Mouse (Mus musculus) CH12.LX (cell line): ENCODE results near the gene Mbtps1. TPM values are rescaled to one million over a fixed set of nuclear protein-coding genes. Genes with fewer than 3 reads are reported as not detected.

Source experiments
- DNase-seq: peaks from one replicate; pipeline ENCODE4 v3.0.0-alpha.2; 2013; ENCODE audit errors: extremely low read depth
- H3K27ac ChIP-seq: 2 replicates; pipeline ENCODE4 v1.5.1; 2012; ENCODE audit warnings: low read depth, mild to moderate bottlenecking, control low read depth, moderate library complexity; ENCODE audit not compliant: insufficient read depth
- H3K27me3 ChIP-seq: replicated peaks from 2 replicates; pipeline ENCODE3; 2012; ENCODE audit warnings: inconsistent platforms
- H3K36me3 ChIP-seq, 2 experiments: replicated peaks in 1 of 2; 2 replicates each; pipeline versions ENCODE3 to v1.6.1; 2012; ENCODE audit warnings: inconsistent platforms in 1 of 2, low read length in 1 of 2, mild to moderate bottlenecking in 1 of 2, mixed read lengths in 1 of 2, moderate library complexity in 1 of 2; ENCODE audit not compliant: control insufficient read depth in 1 of 2, insufficient read depth in 1 of 2
- H3K4me1 ChIP-seq, 2 experiments: 2 replicates each; pipeline ENCODE4 v1.6.1; 2012; ENCODE audit warnings: inconsistent platforms in 1 of 2, moderate library complexity in 1 of 2; ENCODE audit not compliant: insufficient read depth in 2 of 2, control insufficient read depth in 1 of 2
- H3K4me2 ChIP-seq: 2 replicates; pipeline ENCODE4 v1.6.1; 2012; ENCODE audit warnings: low read depth, mild to moderate bottlenecking, control low read depth; ENCODE audit not compliant: poor library complexity, insufficient read depth, severe bottlenecking
- H3K4me3 ChIP-seq, 3 experiments: fragments of 150-350 bp in 1 of 3; sonication (generic) in 1 of 3; replicated peaks in 1 of 3; 2 replicates each; pipeline versions ENCODE3 to v1.5.1; 2011 to 2012; ENCODE audit warnings: low read depth in 2 of 3, low read length in 2 of 3, mild to moderate bottlenecking in 2 of 3, moderate library complexity in 2 of 3, control low read depth in 1 of 3, improper control_type of control experiment in 1 of 3, inconsistent platforms in 1 of 3, mixed read lengths in 1 of 3; ENCODE audit not compliant: poor library complexity in 1 of 3
- H3K79me2 ChIP-seq: replicated peaks from 2 replicates; pipeline ENCODE4 v1.6.1; 2012; ENCODE audit warnings: mild to moderate bottlenecking, moderate library complexity; ENCODE audit not compliant: control insufficient read depth, poor library complexity, insufficient read depth, severe bottlenecking; ENCODE audit errors: extremely low read depth
- H3K9ac ChIP-seq: 2 replicates; pipeline ENCODE4 v1.6.1; 2012; ENCODE audit warnings: low read depth, mild to moderate bottlenecking, control low read depth, moderate library complexity; ENCODE audit not compliant: insufficient read depth
- H3K9me3 ChIP-seq: replicated peaks from 2 replicates; pipeline ENCODE3; 2012; ENCODE audit warnings: low read length, inconsistent platforms, mixed read lengths
- CHD1 ChIP-seq: IDR thresholded peaks from 2 replicates; pipeline ENCODE4 v1.6.1; 2012; ENCODE audit warnings: low read depth, low read length, improper control_type of control experiment, inconsistent platforms
- CTCF ChIP-seq, 2 experiments: IDR thresholded peaks in 1 of 2; conservative IDR thresholded peaks in 1 of 2; 2 replicates each; pipeline ENCODE4 v1.5.1; 2011 to 2012; ENCODE audit warnings: low read depth in 2 of 2, low read length in 2 of 2, improper control_type of control experiment in 1 of 2, inconsistent platforms in 1 of 2, mild to moderate bottlenecking in 1 of 2, moderate library complexity in 1 of 2
- ELF1 ChIP-seq: IDR thresholded peaks from 2 replicates; pipeline ENCODE4 v1.6.1; 2014; ENCODE audit warnings: low read depth, mild to moderate bottlenecking, inconsistent platforms, low read length, improper control_type of control experiment
- EP300 ChIP-seq: IDR thresholded peaks from 2 replicates; pipeline ENCODE4 v1.6.1; 2011; ENCODE audit warnings: low read length, improper control_type of control experiment
- ETS1 ChIP-seq: conservative IDR thresholded peaks from 2 replicates; pipeline ENCODE4 v1.6.1; 2012; ENCODE audit warnings: low read depth, mild to moderate bottlenecking, inconsistent platforms, low read length, improper control_type of control experiment, moderate library complexity
- JUND ChIP-seq: conservative IDR thresholded peaks from 2 replicates; pipeline ENCODE4 v1.6.1; 2011; ENCODE audit warnings: low read depth, low read length, improper control_type of control experiment
- MEF2A ChIP-seq: IDR thresholded peaks from 2 replicates; pipeline ENCODE4 v1.6.1; 2014; ENCODE audit warnings: low read depth, mild to moderate bottlenecking, inconsistent platforms, low read length, improper control_type of control experiment, borderline replicate concordance
- MXI1 ChIP-seq: IDR thresholded peaks from 2 replicates; pipeline ENCODE4 v1.6.1; 2011; ENCODE audit warnings: mild to moderate bottlenecking, low read depth, low read length, improper control_type of control experiment
- NELFE ChIP-seq: IDR thresholded peaks from 2 replicates; pipeline ENCODE4 v1.6.1; 2011; ENCODE audit warnings: low read depth, low read length, improper control_type of control experiment
- PAX5 ChIP-seq: IDR thresholded peaks from 2 replicates; pipeline ENCODE4 v1.6.1; 2012; ENCODE audit warnings: low read length, inconsistent platforms, mixed read lengths
- RAD21 ChIP-seq: IDR thresholded peaks from 2 replicates; pipeline ENCODE4 v1.6.1; 2011; ENCODE audit warnings: low read depth, mild to moderate bottlenecking, low read length, improper control_type of control experiment, moderate library complexity
- SMC3 ChIP-seq: IDR thresholded peaks from 2 replicates; pipeline ENCODE4 v1.6.1; 2011; ENCODE audit warnings: low read depth, low read length, improper control_type of control experiment
- TBP ChIP-seq: conservative IDR thresholded peaks from 2 replicates; pipeline ENCODE4 v1.6.1; 2011; ENCODE audit warnings: low read depth, low read length, improper control_type of control experiment
- ZMIZ1 ChIP-seq: IDR thresholded peaks from 2 replicates; pipeline ENCODE4 v1.6.1; 2012; ENCODE audit warnings: low read depth, mild to moderate bottlenecking, inconsistent platforms, low read length, improper control_type of control experiment
- dilution Hi-C: fragments of 300-500 bp; cut with MboI; formaldehyde crosslinking; loops from 2 replicates; pipeline ENCODE4 v1.14.3; 2020; ENCODE audit warnings: low sequenced_read_pairs; ENCODE audit not compliant: extremely low pct_unique_long_range_greater_than_20kb, extremely low pct_ligation_motif_present
- in situ Hi-C: fragments of 300-500 bp; cut with MboI; formaldehyde crosslinking; loops from 3 replicates; pipeline ENCODE4 v1.14.3; 2019; ENCODE audit warnings: low sequenced_read_pairs, low pct_ligation_motif_present, low pct_unique_long_range_greater_than_20kb, mixed read lengths
- polyA plus RNA-seq: library from polyadenylated mRNA; unstranded; fragments of >175 nt; gene quantifications from 2 replicates; pipeline ENCODE4 v1.2.1, GENCODE M21; 2012; ENCODE audit warnings: low read depth; ENCODE audit not compliant: insufficient read length
- total RNA-seq, 2 experiments: library from RNA; depleted of rRNA; stranded (reverse); fragments of 300-350 nt in 1 of 2; fragments of >200 nt in 1 of 2; gene quantifications; 2 replicates each; pipeline ENCODE4 v1.2.3; 2012 to 2014

The Mbtps1 gene
- total and polyA plus RNA-seq, 3 experiments, result 32.6 to 41.1 (median 40.7) TPM

- TF ChIP-seq PAX5 (no peak), EP300 (no peak), NELFE (no peak), ELF1 (no peak), TBP (no peak), JUND (no peak), MXI1 (no peak), SMC3 (no peak), MEF2A (no peak), ETS1 (no peak), ZMIZ1 (no peak)
Observed at GRCm38 (mm10) chr8:119501598-119501997, 56.9 kb downstream of the Mbtps1 start, which contains the start of gene Slc38a8. Slc38a8 (minus strand) TSS chr8:119501698.

GRCm38 (mm10) chr8:119499836-119500235 is 58.7 kb downstream of the Mbtps1 start:
- TF ChIP-seq RAD21 (peak; percentile 35), PAX5 (no peak), CHD1 (no peak), MEF2A (no peak), SMC3 (peak; percentile 36), CTCF (conservative IDR thresholded peaks at IDR 0.05 in 1 of 2, IDR thresholded peaks at IDR 0.05 in 1 of 2; ENCODE audit: low read depth in 2 of 2, low read length in 2 of 2) (peak in 1 of 2 experiments; percentile 36; a peak in 1 of 4 replicates)
- H3K4me3 ChIP-seq, result no peak overlapping the region
- in situ Hi-C loops (loop anchor here (5.0 kb wide), 2 partner anchors 88 to 107 kb away; partner anchors contain the start of gene Taf1c), dilution Hi-C loops (no loop called here)
- H3K9ac ChIP-seq, result no peak overlapping the region
- no peak overlapping the region for H3K4me2 ChIP-seq
- H3K4me1 ChIP-seq, result peaks cover 4 to 36% of the 10 kb centered on the region in 2 experiments
- no peak overlapping the region for H3K27ac ChIP-seq
- H3K79me2 ChIP-seq, result no peaks in the 10 kb centered on the region
- no peaks in the 10 kb centered on the region for H3K27me3 ChIP-seq
- peaks cover 0 to 6% of the 10 kb centered on the region in 2 experiments for H3K36me3 ChIP-seq
- H3K9me3 ChIP-seq, result no peaks in the 10 kb centered on the region
- no peak for DNase-seq

More at GRCm38 (mm10) chr8:119501598-119501997, 56.9 kb downstream of the Mbtps1 start, which contains the start of gene Slc38a8:
- in situ Hi-C loops, result loop anchor here (5.0 kb wide), 1 partner anchor 106 kb away; the partner anchor contains the start of gene Taf1c
- Histone ChIP-seq H3K27ac (no peak within 1 kb of the TSS), H3K9me3 (no peaks in the 10 kb centered on the region), H3K27me3 (no peaks in the 10 kb centered on the region), H3K9ac (no peak within 1 kb of the TSS), H3K4me1 (peaks cover 4 to 49% of the 10 kb centered on the region in 2 experiments), H3K4me2 (no peak within 1 kb of the TSS), H3K4me3 (no peak within 1 kb of the TSS), H3K36me3 (peaks cover 10 to 23% of the 10 kb centered on the region in 2 experiments), H3K79me2 (no peaks in the 10 kb centered on the region)
- DNase-seq, result no peak
- dilution Hi-C loops, result no loop called here
